Mouse (Mus musculus) hematopoietic stem cell, adult 5-6 weeks (primary cell): ENCODE measurements at regions not wholly inside any gene's neighbourhood (a gene's known extent, or its start where the extent isn't known, plus 50 kb on each side); places are given as distances from the start of the nearest gene placed in this dataset.

Experiments
- ATAC-seq, 2 experiments: fragments of 125-278 bp in 1 of 2; replicated peaks in 1 of 2; 2 replicates each; pipeline ENCODE4 v1.8.0; 2016 to 2017; ENCODE audit warnings: inconsistent platforms in 2 of 2, mild to moderate bottlenecking in 2 of 2, moderate number of reproducible peaks in 2 of 2, low read depth in 1 of 2, moderate TSS enrichment in 1 of 2; ENCODE audit not compliant: low FRiP score in 2 of 2, poor library complexity in 2 of 2, severe bottlenecking in 2 of 2, insufficient read depth in 1 of 2, low TSS enrichment in 1 of 2

- ATAC-seq: no peak
These were observed 125.0 kb downstream of the Bcl2l11 start for GRCm38 (mm10) chr2:128250841-128251240.

GRCm38 (mm10) chr2:128256651-128257050, 130.8 kb downstream of the Bcl2l11 start:
- no peak for ATAC-seq

- ATAC-seq: no peak
These were observed 131.4 kb downstream of the Bcl2l11 start for GRCm38 (mm10) chr2:128257262-128257661.

GRCm38 (mm10) chr2:128263880-128264279, 138.0 kb downstream of the Bcl2l11 start:
- no peak for ATAC-seq

- no peak for ATAC-seq
These were observed 139.5 kb downstream of the Bcl2l11 start for GRCm38 (mm10) chr2:128265014-128265990.

GRCm38 (mm10) chr2:128270377-128271129, 144.7 kb downstream of the Bcl2l11 start:
- no peak for ATAC-seq

GRCm38 (mm10) chr2:128272789-128273188, 147.0 kb downstream of the Bcl2l11 start:
- ATAC-seq: peak; percentile 54 to 68; a peak in 2 of 4 replicates

- ATAC-seq: no peak
These were observed 147.5 kb downstream of the Bcl2l11 start for GRCm38 (mm10) chr2:128273292-128273691.

- ATAC-seq: peak in 1 of 2 experiments; percentile 71; a peak in 2 of 4 replicates
These were observed 150.5 kb downstream of the Bcl2l11 start for GRCm38 (mm10) chr2:128276337-128276736.

- no peak for ATAC-seq
These were observed 151.7 kb downstream of the Bcl2l11 start for GRCm38 (mm10) chr2:128277387-128278123.

- no peak for ATAC-seq
These were observed 152.2 kb downstream of the Bcl2l11 start for GRCm38 (mm10) chr2:128278124-128278432.

- ATAC-seq: no peak
These were observed 152.8 kb downstream of the Bcl2l11 start for GRCm38 (mm10) chr2:128278608-128279081.

GRCm38 (mm10) chr2:128279127-128279710, 153.4 kb downstream of the Bcl2l11 start:
- ATAC-seq: no peak

- no peak for ATAC-seq
These were observed 156.8 kb downstream of the Bcl2l11 start for GRCm38 (mm10) chr2:128282591-128282990.

GRCm38 (mm10) chr2:128284822-128285421, 159.1 kb downstream of the Bcl2l11 start:
- ATAC-seq: peak; percentile 75 to 78

- ATAC-seq: no peak
These were observed 159.6 kb downstream of the Bcl2l11 start for GRCm38 (mm10) chr2:128285457-128285856.

GRCm38 (mm10) chr2:128288138-128288551, 162.3 kb downstream of the Bcl2l11 start:
- ATAC-seq: peak in 1 of 2 experiments; percentile 27; a peak in 1 of 4 replicates
